Mouse (Mus musculus) splenic B cell, adult 2 months (primary cell): Measurements from ENCODE around the gene Shisal1.

Experiments used
- DNase-seq: peaks from one replicate; pipeline ENCODE4 v3.0.0-alpha.2; 2011; ENCODE audit warnings: low read depth, low spot score
- H3K27me3 ChIP-seq: 2 replicates; pipeline ENCODE4 v1.6.1; 2012; ENCODE audit warnings: mild to moderate bottlenecking, low read length, moderate library complexity, mixed read lengths; ENCODE audit not compliant: control insufficient read depth, poor library complexity, insufficient read depth, severe bottlenecking
- H3K36me3 ChIP-seq: 2 replicates; pipeline ENCODE4 v1.6.1; 2012; ENCODE audit warnings: mild to moderate bottlenecking, low read length, moderate library complexity, mixed read lengths; ENCODE audit not compliant: control insufficient read depth, poor library complexity, insufficient read depth, severe bottlenecking

Gene Shisal1

DNA sequence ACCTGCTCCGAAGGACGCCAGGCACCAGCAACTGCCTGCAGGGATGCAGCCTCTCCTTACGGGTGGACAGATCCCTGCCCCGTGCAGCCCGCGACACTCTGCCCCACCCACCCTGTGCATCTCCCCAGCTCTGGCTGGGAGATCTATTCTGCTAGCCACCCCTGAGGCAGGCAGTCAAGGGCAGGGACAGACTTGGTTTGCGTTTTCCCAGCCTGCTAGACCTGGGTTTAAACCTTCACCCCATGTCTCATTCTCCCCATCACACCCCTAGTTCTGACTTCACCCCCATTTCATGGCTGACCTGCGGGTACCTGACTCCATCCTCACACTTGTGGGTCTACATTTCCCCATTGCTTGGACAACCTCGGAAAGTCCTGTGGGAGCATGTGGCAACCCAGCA, at the start of gene Shisal1:
Gene Shisal1 (minus strand): TSS at position 101 of the 400 bp plus-strand sequence.
- Histone ChIP-seq H3K36me3 (no peaks in the 10 kb centered on the region), H3K27me3 (no peaks in the 10 kb centered on the region; the same call in 1 of the 2 replicates)
- DNase-seq = no peak

GRCm38 (mm10) chr15:84490486-84490885, 43.6 kb upstream of the Shisal1 start:
- Histone ChIP-seq H3K27me3 (no peaks in the 10 kb centered on the region), H3K36me3 (no peaks in the 10 kb centered on the region)
- DNase-seq = no peak

- Histone ChIP-seq H3K27me3 (no peaks in the 10 kb centered on the region), H3K36me3 (no peaks in the 10 kb centered on the region)
- no peak for DNase-seq
These were observed 37.4 kb upstream of the Shisal1 start for GRCm38 (mm10) chr15:84484255-84484654.

GRCm38 (mm10) chr15:84483622-84484021, 36.7 kb upstream of the Shisal1 start:
- Histone ChIP-seq H3K36me3 (no peaks in the 10 kb centered on the region), H3K27me3 (no peaks in the 10 kb centered on the region)

GRCm38 (mm10) chr15:84481259-84481877, 34.5 kb upstream of the Shisal1 start:
- Histone ChIP-seq H3K27me3 (no peaks in the 10 kb centered on the region), H3K36me3 (no peaks in the 10 kb centered on the region)
- DNase-seq = no peak

More at GRCm38 (mm10) chr15:84483622-84484021, 36.7 kb upstream of the Shisal1 start:
- no peak for DNase-seq

- Histone ChIP-seq H3K27me3 (no peaks in the 10 kb centered on the region), H3K36me3 (no peaks in the 10 kb centered on the region)
- DNase-seq = no peak
These were observed 22.5 kb upstream of the Shisal1 start for GRCm38 (mm10) chr15:84469391-84469790.

GRCm38 (mm10) chr15:84467761-84468160, 20.9 kb upstream of the Shisal1 start:
- Histone ChIP-seq H3K27me3 (no peaks in the 10 kb centered on the region), H3K36me3 (no peaks in the 10 kb centered on the region)
- no peak for DNase-seq

DNA sequence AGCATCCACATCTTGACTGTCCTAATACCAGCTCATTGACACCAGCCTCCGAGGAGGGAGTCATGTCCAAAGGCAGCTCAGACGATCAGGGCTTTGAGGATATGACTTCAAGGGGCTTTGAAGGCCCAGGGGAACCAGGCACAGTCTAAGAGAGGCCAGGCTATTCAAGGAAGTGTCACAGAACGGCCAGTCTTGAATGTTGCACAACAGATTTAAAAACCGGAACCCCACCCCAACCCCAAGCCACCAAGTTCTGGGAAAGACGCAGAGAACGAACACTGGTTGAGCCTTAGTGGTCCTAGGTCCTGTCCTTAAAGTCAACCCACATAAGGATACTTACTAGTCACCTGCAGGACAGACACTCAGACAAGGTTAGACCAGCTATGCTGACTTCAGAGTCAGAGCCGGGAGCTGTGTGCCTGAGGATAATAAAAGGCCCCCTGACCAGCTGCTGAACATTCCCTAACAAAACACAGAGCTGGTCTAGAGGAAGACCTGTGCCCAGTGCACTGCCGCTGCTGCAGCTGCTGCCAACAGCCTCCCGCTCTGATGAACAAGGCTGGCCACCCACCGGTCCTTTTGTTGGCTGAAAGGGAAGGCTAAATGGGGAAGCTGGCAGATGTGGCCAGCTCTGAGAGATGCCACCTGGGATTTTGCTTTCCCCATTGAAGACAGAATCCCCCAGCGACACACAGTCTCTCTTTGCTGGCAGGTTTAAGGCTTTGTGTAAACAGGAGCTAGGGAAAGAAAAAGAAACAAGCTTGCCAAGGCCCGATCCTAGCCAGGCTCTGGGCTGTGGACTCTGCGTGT, 19.8 kb upstream of the Shisal1 start:
- H3K27me3 ChIP-seq = no peaks in the 10 kb centered on the region
- DNase-seq = peak; percentile 22
- no peaks in the 10 kb centered on the region for H3K36me3 ChIP-seq

DNA sequence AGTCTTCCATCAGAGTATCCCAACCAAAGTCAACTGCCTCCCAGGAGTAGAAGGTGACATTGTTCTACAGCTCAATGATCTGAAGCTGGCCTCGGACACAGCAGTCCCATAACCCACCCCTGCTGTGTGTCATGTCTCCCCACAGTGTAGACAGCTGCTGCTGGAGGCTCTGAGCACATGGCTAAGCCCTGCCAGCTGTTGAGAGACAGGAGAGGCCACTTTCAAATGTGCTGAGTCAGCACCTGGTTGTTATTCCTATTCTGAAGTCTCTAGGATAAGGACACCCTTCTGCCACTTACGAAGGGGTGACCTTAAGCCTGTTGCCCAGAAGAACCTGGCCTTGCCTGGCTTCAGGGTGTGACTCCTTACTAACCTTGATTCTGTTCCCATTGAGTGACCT, 14.5 kb upstream of the Shisal1 start:
- no peak for DNase-seq
- Histone ChIP-seq H3K27me3 (no peaks in the 10 kb centered on the region), H3K36me3 (no peaks in the 10 kb centered on the region)

DNA sequence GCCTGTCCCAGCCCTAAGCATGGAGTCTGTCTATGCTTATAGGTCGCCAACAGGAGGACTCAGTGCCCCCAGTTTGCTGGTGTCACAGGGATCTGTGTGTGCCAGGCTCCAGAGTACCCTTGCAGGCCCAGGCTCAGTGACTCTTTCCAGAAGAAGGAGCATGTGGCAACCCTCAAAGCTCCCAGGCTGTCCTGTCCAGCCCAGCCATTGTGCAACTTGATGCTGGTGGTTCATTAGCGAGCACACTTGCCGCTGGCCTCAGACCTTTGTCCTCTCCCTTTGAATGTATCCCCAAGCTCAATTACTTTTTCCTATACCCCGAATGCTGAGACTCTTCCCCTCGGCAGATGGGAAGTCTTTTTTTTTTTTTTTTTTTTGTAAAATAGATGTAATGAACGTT, 12.1 kb upstream of the Shisal1 start:
- no peak for DNase-seq
- no peaks in the 10 kb centered on the region for H3K27me3 ChIP-seq
- no peaks in the 10 kb centered on the region for H3K36me3 ChIP-seq

DNA sequence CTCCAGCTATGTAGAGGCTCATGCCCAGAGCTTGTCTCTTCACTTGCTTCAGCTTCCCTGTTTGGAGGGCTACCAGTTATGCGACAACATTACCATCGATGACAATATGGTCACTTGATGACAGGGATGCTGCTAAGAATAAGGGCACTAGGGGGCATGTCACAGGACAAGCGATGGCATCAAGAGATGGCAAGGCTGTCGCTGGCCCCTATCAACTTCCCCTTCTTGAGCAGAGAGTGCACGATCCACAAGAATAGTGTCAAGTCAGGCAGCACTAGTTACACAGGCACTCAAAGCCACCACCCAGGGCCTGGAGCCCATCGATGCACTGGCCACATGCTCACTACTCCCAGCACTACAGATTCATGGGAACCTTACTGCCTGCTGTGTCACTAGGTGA, 8.4 kb upstream of the Shisal1 start:
- no peaks in the 10 kb centered on the region for H3K36me3 ChIP-seq
- DNase-seq = peak; percentile 22
- H3K27me3 ChIP-seq = no peaks in the 10 kb centered on the region

GRCm38 (mm10) chr15:84453091-84453490, 6.2 kb upstream of the Shisal1 start:
- no peak for DNase-seq

GRCm38 (mm10) chr15:84450441-84451183, 3.7 kb upstream of the Shisal1 start:
- DNase-seq = peak; percentile 17
- no peaks in the 10 kb centered on the region for H3K36me3 ChIP-seq
- no peaks in the 10 kb centered on the region; the same call in 1 of the 2 replicates for H3K27me3 ChIP-seq

More at GRCm38 (mm10) chr15:84453091-84453490, 6.2 kb upstream of the Shisal1 start:
- Histone ChIP-seq H3K27me3 (no peaks in the 10 kb centered on the region; the same call in 1 of the 2 replicates), H3K36me3 (no peaks in the 10 kb centered on the region)

DNA sequence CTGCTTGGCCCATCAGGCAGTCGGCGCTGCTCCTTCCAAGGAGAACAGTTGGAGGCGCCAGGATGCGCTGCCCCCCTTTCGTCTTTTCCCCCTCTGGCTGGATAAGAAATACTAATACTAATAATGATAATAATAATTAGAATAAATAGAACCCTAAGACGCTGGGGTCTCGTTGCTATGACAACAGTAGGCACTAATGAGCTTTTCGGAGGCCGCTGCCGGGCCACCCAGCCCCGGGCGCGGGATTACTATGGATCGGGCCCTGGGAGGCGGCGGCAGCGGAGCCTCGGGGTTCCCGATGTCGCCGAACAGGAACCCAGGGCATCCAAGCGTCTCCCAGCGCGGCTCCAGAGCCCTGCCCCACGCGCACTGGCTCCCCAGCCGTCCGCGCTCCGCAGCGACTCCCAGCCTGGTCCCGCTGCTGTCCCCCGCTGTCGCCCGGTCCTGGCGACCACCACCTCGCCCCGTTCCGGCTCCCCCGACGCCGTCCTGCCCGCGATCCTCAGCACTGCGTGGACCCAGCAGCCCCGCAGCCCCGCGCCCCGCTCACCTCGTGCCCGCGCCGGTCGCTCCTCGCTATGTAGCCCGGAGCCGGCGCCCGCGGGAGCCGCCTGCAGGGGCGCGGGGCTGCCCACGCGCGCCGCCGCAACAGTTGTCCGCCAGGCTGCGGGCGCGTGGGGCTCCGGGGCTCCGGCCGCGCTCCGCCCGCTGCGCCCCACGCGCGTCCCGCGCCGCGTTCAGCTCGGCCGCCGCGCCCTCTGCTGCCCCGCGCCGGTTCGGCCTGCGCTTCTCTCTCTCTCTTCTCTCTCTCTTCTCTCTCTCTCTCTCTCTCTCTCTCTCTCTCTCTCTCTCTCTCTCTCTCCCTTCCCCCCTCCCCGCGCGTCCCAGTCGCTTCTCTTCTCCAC, 833 bp downstream of the Shisal1 start:
- Histone ChIP-seq H3K36me3 (no peaks in the 10 kb centered on the region), H3K27me3 (no peaks in the 10 kb centered on the region; the same call in 1 of the 2 replicates)
- DNase-seq = no peak
